Mouse (Mus musculus) embryonic facial prominence, embryonic 10.5 days (tissue): ENCODE data around the gene Ovca2. TPM values are rescaled to one million over a fixed set of nuclear protein-coding genes. Genes with fewer than 3 reads are reported as not detected.

Experiments
- DNase-seq: peaks from one replicate; pipeline ENCODE4 v3.0.0-alpha.2; 2017; ENCODE audit warnings: low spot score
- H3K27ac ChIP-seq: fragments of 300-500 bp; sonication (generic); replicated peaks from 2 replicates; pipeline ENCODE4 v1.5.1; 2016; ENCODE audit warnings: mild to moderate bottlenecking
- H3K27me3 ChIP-seq: fragments of 300-500 bp; sonication (generic); replicated peaks from 2 replicates; pipeline ENCODE4 v1.6.1; 2016; ENCODE audit warnings: low read depth, mild to moderate bottlenecking; ENCODE audit not compliant: poor library complexity, severe bottlenecking
- H3K36me3 ChIP-seq: fragments of 300-500 bp; sonication (generic); replicated peaks from 2 replicates; pipeline ENCODE4 v1.6.1; 2016; ENCODE audit warnings: mild to moderate bottlenecking, moderate library complexity
- H3K4me1 ChIP-seq: fragments of 300-500 bp; sonication (generic); 2 replicates; pipeline ENCODE4 v1.6.1; 2016
- H3K4me3 ChIP-seq: fragments of 300-500 bp; sonication (generic); 2 replicates; pipeline ENCODE4 v1.5.1; 2016; ENCODE audit warnings: mild to moderate bottlenecking, moderate library complexity
- H3K9me3 ChIP-seq: fragments of 300-500 bp; sonication (generic); 2 replicates; pipeline ENCODE4 v1.6.1; 2016; ENCODE audit warnings: mild to moderate bottlenecking
- WGBS: fragments of 180-500 bp; shearing (Covaris S2); methylation state at CpG from one replicate; pipeline ENCODE4 v1.1.7; 2016; 5-methylcytosine and 5-hydroxymethylcytosine counted together
- polyA plus RNA-seq: library from polyadenylated mRNA; unstranded; fragments of >200 nt; fragmentation: Nextera tagmentation; extraction: Ambion mirVana; gene quantifications from 2 replicates; pipeline ENCODE4 v1.2.1, GENCODE M21; 2016

Gene Ovca2
- polyA plus RNA-seq, 1 experiment from 2014 or later: 35.4 TPM

GRCm38 (mm10) chr11:75140431-75140830 lies 38.2 kb downstream of the Ovca2 start:
- Histone ChIP-seq H3K4me1 (peaks cover 75% of the 10 kb centered on the region), H3K36me3 (peaks cover 47% of the 10 kb centered on the region), H3K27ac (peak overlapping the region; percentile 77), H3K9me3 (no peaks in the 10 kb centered on the region), H3K27me3 (no peaks in the 10 kb centered on the region), H3K4me3 (no peak overlapping the region)
- DNase-seq: no peak
- 55% methylated on average over 5 of the region's 5 CpGs for WGBS

GRCm38 (mm10) chr11:75139122-75139963 lies 39.3 kb downstream of the Ovca2 start:
- H3K4me1 ChIP-seq: peaks cover 86% of the 10 kb centered on the region
- peak overlapping the region; percentile 77 for H3K27ac ChIP-seq
- H3K9me3 ChIP-seq: no peaks in the 10 kb centered on the region
- 35% methylated on average over 11 of the region's 11 CpGs for WGBS
- H3K4me3 ChIP-seq: peak overlapping the region; percentile 25; the same call in 1 of the 2 replicates
- peak; percentile 82 for DNase-seq
- peaks cover 38% of the 10 kb centered on the region for H3K36me3 ChIP-seq
- no peaks in the 10 kb centered on the region for H3K27me3 ChIP-seq

- WGBS: 38% methylated on average over 5 of the region's 5 CpGs
- Histone ChIP-seq H3K27ac (peak overlapping the region; percentile 54), H3K27me3 (no peaks in the 10 kb centered on the region), H3K36me3 (peaks cover 19% of the 10 kb centered on the region), H3K4me3 (no peak overlapping the region), H3K9me3 (no peaks in the 10 kb centered on the region), H3K4me1 (peaks cover 87% of the 10 kb centered on the region)
- DNase-seq: peak; percentile 45
Measured at GRCm38 (mm10) chr11:75136666-75137398, 41.8 kb downstream of the Ovca2 start.

GRCm38 (mm10) chr11:75135358-75135757 lies 43.3 kb downstream of the Ovca2 start:
- peak overlapping the region; percentile 51; the same call in 1 of the 2 replicates for H3K27ac ChIP-seq
- peaks cover 72% of the 10 kb centered on the region for H3K4me1 ChIP-seq
- H3K36me3 ChIP-seq: peaks cover 12% of the 10 kb centered on the region
- H3K27me3 ChIP-seq: no peaks in the 10 kb centered on the region
- no peak overlapping the region for H3K4me3 ChIP-seq
- H3K9me3 ChIP-seq: no peaks in the 10 kb centered on the region
- DNase-seq: no peak
- WGBS: 90% methylated on average over 4 of the region's 4 CpGs

- WGBS: 66% methylated on average over 5 of the region's 5 CpGs
- no peak for DNase-seq
- peak overlapping the region; percentile 51 for H3K27ac ChIP-seq
Measured at GRCm38 (mm10) chr11:75134485-75135068, 44.1 kb downstream of the Ovca2 start.

GRCm38 (mm10) chr11:75133951-75134350 lies 44.7 kb downstream of the Ovca2 start:
- Histone ChIP-seq H3K36me3 (peaks cover 10% of the 10 kb centered on the region), H3K4me1 (peaks cover 58% of the 10 kb centered on the region), H3K9me3 (no peaks in the 10 kb centered on the region), H3K27ac (peak overlapping the region; percentile 51), H3K27me3 (no peaks in the 10 kb centered on the region), H3K4me3 (no peak overlapping the region)
- peak; percentile 40 for DNase-seq
- 6% methylated on average over 2 of the region's 2 CpGs for WGBS

More at GRCm38 (mm10) chr11:75134485-75135068, 44.1 kb downstream of the Ovca2 start:
- Histone ChIP-seq H3K27me3 (no peaks in the 10 kb centered on the region), H3K4me1 (peaks cover 65% of the 10 kb centered on the region), H3K36me3 (peaks cover 10% of the 10 kb centered on the region), H3K4me3 (no peak overlapping the region), H3K9me3 (no peaks in the 10 kb centered on the region)

DNA sequence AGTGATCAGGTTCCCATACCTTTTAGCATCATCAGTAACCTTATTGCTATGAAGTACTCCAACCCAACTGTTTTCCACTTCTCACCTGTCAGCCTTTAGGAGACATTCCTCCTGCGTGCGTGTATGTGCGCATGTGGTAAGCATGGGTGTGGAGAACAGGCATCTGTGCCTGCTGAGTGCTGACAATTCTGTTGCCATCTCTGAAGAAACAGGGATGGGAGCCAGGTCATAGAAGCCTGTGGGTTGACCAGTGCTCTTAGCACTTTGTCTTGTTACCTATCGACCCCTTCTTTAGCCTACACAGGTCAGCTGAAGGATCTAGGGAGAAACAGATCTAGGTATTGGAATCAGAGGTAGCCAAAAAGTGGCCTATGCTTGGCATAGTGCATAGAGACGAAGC lies 45.2 kb downstream of the Ovca2 start:
- H3K27me3 ChIP-seq: no peaks in the 10 kb centered on the region
- no peaks in the 10 kb centered on the region for H3K9me3 ChIP-seq
- DNase-seq: no peak
- no peak overlapping the region for H3K4me3 ChIP-seq
- H3K36me3 ChIP-seq: peaks cover 10% of the 10 kb centered on the region
- WGBS: 89% methylated on average over 5 of the region's 5 CpGs
- peak overlapping the region; percentile 51 for H3K27ac ChIP-seq
- H3K4me1 ChIP-seq: peaks cover 53% of the 10 kb centered on the region

GRCm38 (mm10) chr11:75132278-75132677 lies 46.4 kb downstream of the Ovca2 start:
- no peaks in the 10 kb centered on the region for H3K27me3 ChIP-seq
- H3K9me3 ChIP-seq: no peaks in the 10 kb centered on the region
- peaks cover 3% of the 10 kb centered on the region; the same call in 1 of the 2 replicates for H3K36me3 ChIP-seq
- H3K4me3 ChIP-seq: no peak overlapping the region
- no peak for DNase-seq
- H3K27ac ChIP-seq: no peak overlapping the region
- WGBS: 92% methylated on average over 5 of the region's 5 CpGs
- peaks cover 42% of the 10 kb centered on the region for H3K4me1 ChIP-seq

DNA sequence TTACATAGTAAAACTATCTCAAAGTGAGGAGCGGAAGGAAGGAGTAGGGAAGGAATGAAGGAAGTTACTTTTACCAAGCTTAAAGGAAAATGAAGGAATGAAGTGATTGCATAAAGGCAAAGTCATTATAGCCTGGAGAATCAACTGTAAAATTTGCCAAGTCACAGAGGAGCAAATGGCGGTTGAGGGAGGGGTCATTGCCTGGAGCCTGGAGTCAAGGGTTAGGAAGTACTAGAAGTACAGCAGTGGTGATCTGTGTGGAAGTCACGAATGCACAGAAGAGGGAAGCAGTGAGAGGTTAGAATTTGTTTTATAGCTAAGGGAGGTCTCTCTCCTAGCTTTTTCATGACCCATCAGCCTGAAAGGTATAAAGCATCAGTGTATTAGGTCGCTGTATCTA lies 47.3 kb downstream of the Ovca2 start:
- Histone ChIP-seq H3K27ac (no peak overlapping the region), H3K27me3 (no peaks in the 10 kb centered on the region), H3K36me3 (0 out of 2 replicates have a peak, but pooled peaks cover 2% of the 10 kb centered on the region), H3K9me3 (no peaks in the 10 kb centered on the region), H3K4me3 (no peak overlapping the region), H3K4me1 (peaks cover 32% of the 10 kb centered on the region)
- WGBS: 86% methylated on average over 4 of the region's 4 CpGs
- DNase-seq: no peak

GRCm38 (mm10) chr11:75129481-75129880 lies 49.2 kb downstream of the Ovca2 start:
- Histone ChIP-seq H3K4me3 (no peak overlapping the region), H3K27ac (no peak overlapping the region), H3K4me1 (peaks cover 17% of the 10 kb centered on the region), H3K27me3 (no peaks in the 10 kb centered on the region), H3K36me3 (0 out of 2 replicates have a peak, but pooled peaks cover 2% of the 10 kb centered on the region), H3K9me3 (no peaks in the 10 kb centered on the region)
- 95% methylated on average over 6 of the region's 6 CpGs for WGBS
- no peak for DNase-seq

DNA sequence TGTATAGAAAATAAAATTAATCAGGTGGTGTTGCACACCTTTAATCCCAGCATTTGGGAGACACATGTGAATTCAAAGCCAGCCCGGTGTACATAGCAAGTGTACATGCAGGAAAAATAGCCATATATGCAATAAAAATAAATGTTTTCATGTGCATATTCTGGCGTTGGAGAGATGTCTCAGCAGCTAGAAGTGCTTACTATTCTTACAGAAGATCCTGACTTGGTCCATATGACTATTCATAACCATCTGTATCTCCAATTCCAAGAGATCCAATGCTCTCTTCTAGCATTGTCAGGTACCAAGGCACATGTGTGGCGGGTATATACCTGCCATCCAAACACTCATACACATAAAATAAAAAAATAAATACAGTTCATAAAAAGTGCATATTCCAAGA lies 52.3 kb downstream of the Ovca2 start:
- 94% methylated on average over 3 of the region's 3 CpGs for WGBS
- no peaks in the 10 kb centered on the region for H3K27me3 ChIP-seq
- DNase-seq: no peak
- no peaks in the 10 kb centered on the region for H3K9me3 ChIP-seq
- 0 out of 2 replicates have a peak, but pooled peaks cover 2% of the 10 kb centered on the region for H3K36me3 ChIP-seq
- H3K4me1 ChIP-seq: no peaks in the 10 kb centered on the region
- H3K4me3 ChIP-seq: no peak overlapping the region
- no peak overlapping the region for H3K27ac ChIP-seq
